Mouse (Mus musculus): ENCODE measurements around the gene Mapk3. TPM values are rescaled to one million over a fixed set of nuclear protein-coding genes. Genes with fewer than 3 reads are reported as not detected.
"Not testable (repeated sequence)": the region's sequence is repeated elsewhere in the genome, so short reads cannot be mapped to it uniquely, and the experiment has no call there.

Mapk3 gene
- total and polyA plus RNA-seq, 2 experiments = 10.4 to 70.7 TPM

DNA sequence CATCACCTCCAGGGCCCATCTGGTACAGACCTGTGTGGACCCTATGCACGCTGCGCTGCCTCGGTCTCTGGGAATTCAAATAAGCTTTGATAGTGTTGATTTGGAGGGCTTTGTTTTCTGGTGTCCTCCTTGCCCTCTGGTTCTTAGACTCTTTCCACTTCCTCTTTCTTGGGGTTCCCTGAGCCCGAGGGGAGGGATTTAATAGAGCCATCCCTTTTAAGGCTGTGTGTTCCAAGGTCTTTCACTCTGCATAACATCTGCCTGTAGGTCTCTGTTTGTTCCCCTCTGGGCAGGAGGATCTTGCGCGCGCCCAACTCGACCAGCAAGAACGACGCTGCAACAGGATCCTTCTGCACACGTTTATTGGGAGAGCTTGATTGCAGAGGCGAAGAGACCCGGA is 37.8 kb upstream of the Mapk3 start:
- TF ChIP-seq POLR2A (IDR thresholded peaks at IDR 0.05; ENCODE audit: extremely low read depth, insufficient read depth, low read length) (no peak), CTCF (IDR thresholded peaks at IDR 0.05; ENCODE audit: low read depth, low read length) (no peak)

DNA sequence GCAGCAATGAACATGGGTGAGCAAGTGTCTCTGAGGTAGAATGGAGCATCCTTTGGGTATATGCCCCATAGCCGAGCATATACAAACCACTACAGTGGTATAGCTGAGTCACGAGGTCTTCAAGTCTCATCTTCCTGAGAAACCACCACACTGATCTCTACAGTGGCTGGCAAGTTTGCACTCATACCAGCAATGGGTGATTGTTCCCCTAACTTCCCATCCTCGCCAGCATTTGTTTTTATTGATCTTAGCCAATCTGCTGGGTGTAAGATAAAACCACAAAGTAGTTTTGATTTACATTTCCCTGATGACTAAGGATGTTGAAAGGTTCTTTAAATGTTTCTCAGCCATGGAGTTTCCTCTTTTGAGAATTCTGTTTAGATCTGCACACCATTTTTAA is 34.3 kb upstream of the Mapk3 start:
- Histone ChIP-seq H3K27ac (replicated peaks; ENCODE audit: insufficient read depth, low read depth, low read length) (no peak overlapping the region), H3K79me2 (ENCODE audit: control insufficient read depth, insufficient read depth, low read length) (no peaks in the 10 kb centered on the region), H3K4me3 (ENCODE audit: insufficient read depth, low read depth, low read length) (no peak overlapping the region), H3K27me3 (ENCODE audit: control insufficient read depth, insufficient read depth, low read length) (no peaks in the 10 kb centered on the region), H3K9ac (ENCODE audit: low read depth, low read length) (no peak overlapping the region), H3K36me3 (ENCODE audit: control insufficient read depth, insufficient read depth, low read length) (no peaks in the 10 kb centered on the region), H3K4me1 (ENCODE audit: control insufficient read depth, insufficient read depth, low read length) (no peaks in the 10 kb centered on the region)
- no peak for TF ChIP-seq POLR2A (IDR thresholded peaks at IDR 0.05; ENCODE audit: extremely low read depth, insufficient read depth, low read length)
- no peak for TF ChIP-seq CTCF (IDR thresholded peaks at IDR 0.05; ENCODE audit: low read depth, low read length)
- WGBS = 75% methylated on average over 3 of the region's 3 CpGs
- DNase-seq (ENCODE audit: extremely low read depth, low read depth, low spot score) = no peak

More for the DNA sequence above, 37.8 kb upstream of the Mapk3 start:
- no peak overlapping the region for H3K27ac ChIP-seq (replicated peaks; ENCODE audit: insufficient read depth, low read depth, low read length)
- H3K79me2 ChIP-seq (ENCODE audit: control insufficient read depth, insufficient read depth, low read length) = no peaks in the 10 kb centered on the region
- WGBS = 88% methylated on average over 13 of the region's 13 CpGs
- no peaks in the 10 kb centered on the region for H3K27me3 ChIP-seq (ENCODE audit: control insufficient read depth, insufficient read depth, low read length)
- H3K4me3 ChIP-seq (ENCODE audit: insufficient read depth, low read depth, low read length) = no peak overlapping the region
- no peak for DNase-seq (ENCODE audit: extremely low read depth, low read depth, low spot score)
- H3K4me1 ChIP-seq (ENCODE audit: control insufficient read depth, insufficient read depth, low read length) = no peaks in the 10 kb centered on the region
- H3K9ac ChIP-seq (ENCODE audit: low read depth, low read length) = no peak overlapping the region
- no peaks in the 10 kb centered on the region for H3K36me3 ChIP-seq (ENCODE audit: control insufficient read depth, insufficient read depth, low read length)

DNA sequence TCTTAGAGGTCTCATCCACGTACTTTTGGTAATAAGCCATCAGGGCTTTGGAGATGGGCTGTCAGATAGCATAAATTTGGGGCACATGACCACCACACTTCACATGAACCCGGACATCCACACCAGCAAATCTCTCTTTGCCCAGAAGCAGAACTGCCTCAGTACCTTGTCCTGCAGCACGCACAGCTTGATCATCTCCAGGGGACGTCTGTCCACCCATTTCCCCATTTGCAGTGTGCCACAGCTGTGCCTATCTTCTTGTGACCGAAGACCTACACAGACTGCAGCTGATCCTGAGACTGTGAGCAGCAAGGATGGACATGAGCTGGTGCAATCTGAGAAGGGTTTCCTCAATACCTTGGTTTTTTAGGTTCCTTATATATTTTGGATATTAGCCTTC is 33.7 kb upstream of the Mapk3 start:
- H3K27ac ChIP-seq (replicated peaks; ENCODE audit: insufficient read depth, low read depth, low read length) = no peak overlapping the region
- 78% methylated on average over 5 of the region's 5 CpGs for WGBS

DNA sequence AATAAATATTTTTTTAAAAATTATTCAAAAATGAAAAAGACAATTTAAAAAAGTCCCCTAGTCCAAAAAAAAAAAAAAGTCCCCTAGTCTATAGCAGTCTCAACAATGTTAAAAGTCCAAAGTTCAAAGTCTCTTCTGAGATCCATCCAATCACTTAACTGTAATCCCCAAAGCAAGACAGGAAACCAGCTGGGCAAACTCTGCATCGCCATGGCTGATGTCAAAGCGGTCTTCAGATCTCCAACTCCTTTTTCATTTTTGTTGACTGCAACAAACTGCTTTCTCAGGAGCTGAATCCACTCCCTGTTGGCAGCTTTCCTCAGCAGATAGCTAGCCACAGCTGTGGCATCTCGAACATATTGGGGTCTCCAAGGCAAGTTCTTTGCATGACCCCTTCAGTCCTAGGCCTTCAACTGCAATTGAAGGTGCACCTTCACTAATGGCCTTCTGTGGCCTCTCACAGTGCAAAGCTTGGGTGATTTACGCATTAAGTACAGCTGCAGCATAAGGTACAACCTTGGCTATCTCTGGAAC is 29.1 kb upstream of the Mapk3 start:
- not testable (repeated sequence) for H3K4me3 ChIP-seq (ENCODE audit: insufficient read depth, low read depth, low read length); H3K27me3 ChIP-seq (ENCODE audit: control insufficient read depth, insufficient read depth, low read length); H3K9ac ChIP-seq (ENCODE audit: low read depth, low read length); H3K27ac ChIP-seq (replicated peaks; ENCODE audit: insufficient read depth, low read depth, low read length); H3K36me3 ChIP-seq (ENCODE audit: control insufficient read depth, insufficient read depth, low read length); DNase-seq (ENCODE audit: extremely low read depth, low read depth, low spot score); H3K79me2 ChIP-seq (ENCODE audit: control insufficient read depth, insufficient read depth, low read length); H3K4me1 ChIP-seq (ENCODE audit: control insufficient read depth, insufficient read depth, low read length)
- WGBS = 70% methylated on average over 4 of the region's 4 CpGs

More for the DNA sequence above, 33.7 kb upstream of the Mapk3 start:
- H3K4me3 ChIP-seq (ENCODE audit: insufficient read depth, low read depth, low read length) = no peak overlapping the region
- no peak overlapping the region for H3K9ac ChIP-seq (ENCODE audit: low read depth, low read length)
- no peak for TF ChIP-seq POLR2A (IDR thresholded peaks at IDR 0.05; ENCODE audit: extremely low read depth, insufficient read depth, low read length)
- no peak for TF ChIP-seq CTCF (IDR thresholded peaks at IDR 0.05; ENCODE audit: low read depth, low read length)
- H3K79me2 ChIP-seq (ENCODE audit: control insufficient read depth, insufficient read depth, low read length) = no peaks in the 10 kb centered on the region
- H3K27me3 ChIP-seq (ENCODE audit: control insufficient read depth, insufficient read depth, low read length) = no peaks in the 10 kb centered on the region
- no peak for DNase-seq (ENCODE audit: extremely low read depth, low read depth, low spot score)
- H3K4me1 ChIP-seq (ENCODE audit: control insufficient read depth, insufficient read depth, low read length) = no peaks in the 10 kb centered on the region; the same call in 1 of the 2 replicates
- no peaks in the 10 kb centered on the region for H3K36me3 ChIP-seq (ENCODE audit: control insufficient read depth, insufficient read depth, low read length)

DNA sequence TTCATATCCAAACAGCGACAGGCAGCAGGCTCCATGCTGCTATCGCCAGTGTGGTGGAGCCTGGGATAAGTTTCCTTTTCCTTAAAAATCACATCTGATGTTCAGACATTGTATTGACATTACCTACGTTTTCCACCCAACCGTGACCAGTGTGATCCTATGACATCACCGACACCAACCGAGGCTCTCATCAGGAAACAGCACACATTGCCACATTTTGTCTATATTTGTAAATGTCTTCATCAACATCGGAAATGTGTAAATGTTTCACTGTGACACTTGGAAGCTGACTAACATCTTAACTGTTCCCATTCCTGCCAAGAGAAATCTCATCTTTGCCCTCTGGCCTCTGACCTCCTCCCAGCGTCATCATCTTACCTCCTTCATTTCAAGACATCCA is 23.3 kb upstream of the Mapk3 start:
- Histone ChIP-seq H3K4me3 (ENCODE audit: insufficient read depth, low read depth, low read length) (no peak overlapping the region), H3K36me3 (ENCODE audit: control insufficient read depth, insufficient read depth, low read length) (no peaks in the 10 kb centered on the region), H3K4me1 (ENCODE audit: control insufficient read depth, insufficient read depth, low read length) (no peaks in the 10 kb centered on the region; the same call in 1 of the 2 replicates), H3K27me3 (ENCODE audit: control insufficient read depth, insufficient read depth, low read length) (no peaks in the 10 kb centered on the region), H3K27ac (replicated peaks; ENCODE audit: insufficient read depth, low read depth, low read length) (no peak overlapping the region), H3K79me2 (ENCODE audit: control insufficient read depth, insufficient read depth, low read length) (no peaks in the 10 kb centered on the region), H3K9ac (ENCODE audit: low read depth, low read length) (no peak overlapping the region)
- TF ChIP-seq POLR2A (IDR thresholded peaks at IDR 0.05; ENCODE audit: extremely low read depth, insufficient read depth, low read length) = no peak
- TF ChIP-seq CTCF (IDR thresholded peaks at IDR 0.05; ENCODE audit: low read depth, low read length) = no peak
- no peak for DNase-seq (ENCODE audit: extremely low read depth, low read depth, low spot score)
- 57% methylated on average over 8 of the region's 8 CpGs for WGBS

GRCm38 (mm10) chr7:126739551-126739950 is 19.9 kb upstream of the Mapk3 start:
- Histone ChIP-seq H3K27me3 (ENCODE audit: control insufficient read depth, insufficient read depth, low read length) (no peaks in the 10 kb centered on the region), H3K79me2 (ENCODE audit: control insufficient read depth, insufficient read depth, low read length) (no peaks in the 10 kb centered on the region), H3K27ac (replicated peaks; ENCODE audit: insufficient read depth, low read depth, low read length) (no peak overlapping the region), H3K9ac (ENCODE audit: low read depth, low read length) (no peak overlapping the region), H3K4me1 (ENCODE audit: control insufficient read depth, insufficient read depth, low read length) (no peaks in the 10 kb centered on the region; the same call in 1 of the 2 replicates), H3K36me3 (ENCODE audit: control insufficient read depth, insufficient read depth, low read length) (no peaks in the 10 kb centered on the region), H3K4me3 (ENCODE audit: insufficient read depth, low read depth, low read length) (no peak overlapping the region)
- DNase-seq (ENCODE audit: extremely low read depth, low read depth, low spot score) = no peak
- WGBS = 85% methylated on average over 17 of the region's 17 CpGs
- TF ChIP-seq CTCF (IDR thresholded peaks at IDR 0.05; ENCODE audit: low read depth, low read length) (no peak), POLR2A (IDR thresholded peaks at IDR 0.05; ENCODE audit: extremely low read depth, insufficient read depth, low read length) (no peak)
